Mouse (Mus musculus): ENCODE results near the gene Tbx3.

- TF ChIP-seq CTCF (IDR thresholded peaks at IDR 0.05; ENCODE audit: extremely low read depth, insufficient read length, insufficient replicate concordance, low read depth, low read length) = no peak; the same call in 1 of the 2 replicates
- TF ChIP-seq POLR2A (IDR thresholded peaks at IDR 0.05; ENCODE audit: low read depth, low read length) = no peak
Measured at GRCm38 (mm10) chr5:119672348-119672983, 2.0 kb downstream of the Tbx3 start.

All from small intestine, adult 2 months (tissue).